Mouse (Mus musculus) MEL (cell line): ENCODE data around the gene Ccdc159. TPM values are rescaled to one million over a fixed set of nuclear protein-coding genes. Genes with fewer than 3 reads are reported as not detected.

ENCODE experiments used
- DNase-seq: peaks from one replicate; pipeline ENCODE4 v3.0.0; 2011; ENCODE audit warnings: low read depth, low spot score
- H3K27ac ChIP-seq: 2 replicates; pipeline ENCODE4 v1.5.1; 2012; ENCODE audit warnings: low read depth, mild to moderate bottlenecking, control low read depth, low read length, moderate library complexity; ENCODE audit not compliant: control insufficient read depth
- H3K27me3 ChIP-seq, 2 experiments: fragments of 150-350 bp in 1 of 2; sonication (generic) in 1 of 2; 2 replicates each; pipeline ENCODE4 v1.6.1; 2012; ENCODE audit warnings: low read length in 2 of 2, mild to moderate bottlenecking in 2 of 2, improper control_type of control experiment in 1 of 2, moderate library complexity in 1 of 2; ENCODE audit not compliant: insufficient read depth in 2 of 2, control insufficient read depth in 1 of 2
- H3K36me3 ChIP-seq, 2 experiments: 2 replicates each; pipeline ENCODE4 v1.6.1; 2012 to 2014; ENCODE audit warnings: low read length in 2 of 2, improper control_type of control experiment in 1 of 2, inconsistent platforms in 1 of 2, mild to moderate bottlenecking in 1 of 2; ENCODE audit not compliant: insufficient read depth in 2 of 2, control insufficient read depth in 1 of 2
- H3K4me1 ChIP-seq, 2 experiments: fragments of 150-350 bp in 1 of 2; sonication (generic) in 1 of 2; 2 replicates each; pipeline ENCODE4 v1.6.1; 2012; ENCODE audit warnings: low read length in 2 of 2, improper control_type of control experiment in 1 of 2, mild to moderate bottlenecking in 1 of 2; ENCODE audit not compliant: insufficient read depth in 2 of 2, control insufficient read depth in 1 of 2
- H3K4me3 ChIP-seq, 2 experiments: fragments of 150-350 bp in 1 of 2; sonication (generic) in 1 of 2; 2 replicates each; pipeline ENCODE4 v1.5.1; 2012; ENCODE audit warnings: low read depth in 2 of 2, low read length in 2 of 2, mild to moderate bottlenecking in 2 of 2, moderate library complexity in 2 of 2, control low read depth in 1 of 2, improper control_type of control experiment in 1 of 2; ENCODE audit not compliant: control insufficient read depth in 1 of 2, insufficient read depth in 1 of 2
- H3K79me2 ChIP-seq: 2 replicates; pipeline ENCODE4 v1.6.1; 2012; ENCODE audit warnings: mild to moderate bottlenecking, low read length, moderate library complexity; ENCODE audit not compliant: control insufficient read depth, poor library complexity, insufficient read depth
- H3K9ac ChIP-seq: 2 replicates; pipeline ENCODE4 v1.6.1; 2012; ENCODE audit warnings: low read depth, mild to moderate bottlenecking, control low read depth, low read length, moderate library complexity; ENCODE audit not compliant: control insufficient read depth, poor library complexity, severe bottlenecking
- H3K9me3 ChIP-seq: fragments of 150-350 bp; sonication (generic); replicated peaks from 2 replicates; pipeline ENCODE4 v1.6.1; 2012; ENCODE audit warnings: mild to moderate bottlenecking, low read length, improper control_type of control experiment, moderate library complexity; ENCODE audit not compliant: insufficient read depth
- BHLHE40 ChIP-seq: IDR thresholded peaks from 2 replicates; pipeline ENCODE4 v1.6.1; 2012; ENCODE audit warnings: low read depth, mild to moderate bottlenecking, inconsistent platforms, low read length, improper control_type of control experiment, borderline replicate concordance
- CHD1 ChIP-seq: IDR thresholded peaks from 2 replicates; pipeline ENCODE4 v1.6.1; 2012; ENCODE audit warnings: low read depth, mild to moderate bottlenecking, inconsistent platforms, low read length, improper control_type of control experiment
- CHD2 ChIP-seq: IDR thresholded peaks from 2 replicates; pipeline ENCODE4 v1.6.1; 2011; ENCODE audit warnings: low read length, improper control_type of control experiment
- E2F4 ChIP-seq: IDR thresholded peaks from 2 replicates; pipeline ENCODE4 v1.6.1; 2011; ENCODE audit warnings: low read depth, low read length, improper control_type of control experiment, borderline replicate concordance
- ELF1 ChIP-seq: IDR thresholded peaks from 2 replicates; pipeline ENCODE4 v1.6.1; 2014; ENCODE audit warnings: low read depth, mild to moderate bottlenecking, inconsistent platforms, low read length, improper control_type of control experiment, moderate library complexity
- EP300 ChIP-seq, 2 experiments: IDR thresholded peaks; 2 replicates each; pipeline ENCODE4 v1.6.1; 2011; ENCODE audit warnings: improper control_type of control experiment in 2 of 2, low read length in 2 of 2, low read depth in 1 of 2, mild to moderate bottlenecking in 1 of 2
- ETS1 ChIP-seq: IDR thresholded peaks from 2 replicates; pipeline ENCODE4 v1.6.1; 2012; ENCODE audit warnings: low read depth, mild to moderate bottlenecking, inconsistent platforms, low read length, improper control_type of control experiment, moderate library complexity
- GABPA ChIP-seq: IDR thresholded peaks from 2 replicates; pipeline ENCODE4 v1.6.1; 2012; ENCODE audit warnings: low read depth, mild to moderate bottlenecking, inconsistent platforms, low read length, improper control_type of control experiment, moderate library complexity
- GATA1 ChIP-seq: IDR thresholded peaks from 2 replicates; pipeline ENCODE4 v1.6.1; 2011; ENCODE audit warnings: low read depth, low read length, improper control_type of control experiment
- JUND ChIP-seq: IDR thresholded peaks from 2 replicates; pipeline ENCODE4 v1.6.1; 2011; ENCODE audit warnings: low read depth, mild to moderate bottlenecking, improper control_type of control experiment, low read length
- MAFK ChIP-seq: IDR thresholded peaks from 2 replicates; pipeline ENCODE4 v1.6.1; 2011; ENCODE audit warnings: low read depth, mild to moderate bottlenecking, low read length, improper control_type of control experiment, borderline replicate concordance
- MAX ChIP-seq: IDR thresholded peaks from 2 replicates; pipeline ENCODE4 v1.6.1; 2011; ENCODE audit warnings: low read length, improper control_type of control experiment
- MAZ ChIP-seq: IDR thresholded peaks from 2 replicates; pipeline ENCODE4 v1.6.1; 2012; ENCODE audit warnings: low read depth, mild to moderate bottlenecking, inconsistent platforms, low read length, improper control_type of control experiment
- MEF2A ChIP-seq: IDR thresholded peaks from 2 replicates; pipeline ENCODE4 v1.6.1; 2014; ENCODE audit warnings: low read depth, mild to moderate bottlenecking, inconsistent platforms, low read length, improper control_type of control experiment; ENCODE audit not compliant: poor library complexity, insufficient replicate concordance, severe bottlenecking; ENCODE audit errors: extremely low read depth
- MXI1 ChIP-seq: IDR thresholded peaks from 2 replicates; pipeline ENCODE4 v1.6.1; 2011; ENCODE audit warnings: mild to moderate bottlenecking, low read depth, low read length, improper control_type of control experiment
- MYB ChIP-seq: IDR thresholded peaks from 2 replicates; pipeline ENCODE4 v1.6.1; 2011; ENCODE audit warnings: mild to moderate bottlenecking, low read depth, low read length, improper control_type of control experiment
- MYC ChIP-seq: IDR thresholded peaks from 2 replicates; pipeline ENCODE4 v1.6.1; 2011; ENCODE audit warnings: low read depth, mild to moderate bottlenecking, low read length, improper control_type of control experiment, moderate library complexity
- NELFE ChIP-seq: IDR thresholded peaks from 2 replicates; pipeline ENCODE4 v1.6.1; 2011; ENCODE audit warnings: low read depth, low read length, improper control_type of control experiment
- POLR2A ChIP-seq, 2 experiments: IDR thresholded peaks; 2 replicates each; pipeline ENCODE4 v1.6.1; 2011 to 2012; ENCODE audit warnings: low read length in 2 of 2, mild to moderate bottlenecking in 2 of 2, control low read depth in 1 of 2, improper control_type of control experiment in 1 of 2, low read depth in 1 of 2, moderate library complexity in 1 of 2; ENCODE audit not compliant: control insufficient read depth in 1 of 2, insufficient read depth in 1 of 2, poor library complexity in 1 of 2
- POLR2AphosphoS2 ChIP-seq: IDR thresholded peaks from 2 replicates; pipeline ENCODE4 v1.6.1; 2011; ENCODE audit warnings: low read length, improper control_type of control experiment
- POLR2AphosphoS5 ChIP-seq: IDR thresholded peaks from 2 replicates; pipeline ENCODE4 v1.6.1; 2012; ENCODE audit warnings: low read depth, borderline replicate concordance, mild to moderate bottlenecking, inconsistent platforms, low read length, moderate library complexity, mixed read lengths
- RAD21 ChIP-seq: IDR thresholded peaks from 2 replicates; pipeline ENCODE4 v1.6.1; 2011; ENCODE audit warnings: mild to moderate bottlenecking, low read depth, low read length, improper control_type of control experiment
- RCOR1 ChIP-seq: IDR thresholded peaks from 2 replicates; pipeline ENCODE4 v1.6.1; 2012; ENCODE audit warnings: low read depth, mild to moderate bottlenecking, inconsistent platforms, low read length, improper control_type of control experiment
- SIN3A ChIP-seq: IDR thresholded peaks from 2 replicates; pipeline ENCODE4 v1.6.1; 2012; ENCODE audit warnings: low read length, improper control_type of control experiment, inconsistent platforms
- SMC3 ChIP-seq: IDR thresholded peaks from 2 replicates; pipeline ENCODE4 v1.6.1; 2011; ENCODE audit warnings: low read depth, low read length, improper control_type of control experiment
- TAL1 ChIP-seq: IDR thresholded peaks from 2 replicates; pipeline ENCODE4 v1.6.1; 2012; ENCODE audit warnings: mild to moderate bottlenecking, inconsistent platforms, low read length, moderate library complexity, mixed read lengths
- TCF12 ChIP-seq: IDR thresholded peaks from 2 replicates; pipeline ENCODE4 v1.6.1; 2014; ENCODE audit warnings: low read depth, mild to moderate bottlenecking, inconsistent platforms, low read length, improper control_type of control experiment, moderate library complexity
- UBTF ChIP-seq: IDR thresholded peaks from 2 replicates; pipeline ENCODE4 v1.6.1; 2012; ENCODE audit warnings: low read depth, mild to moderate bottlenecking, inconsistent platforms, low read length, improper control_type of control experiment, moderate library complexity, borderline replicate concordance; ENCODE audit not compliant: insufficient read depth
- USF1 ChIP-seq: IDR thresholded peaks from 2 replicates; pipeline ENCODE4 v1.6.1; 2014; ENCODE audit warnings: low read depth, mild to moderate bottlenecking, inconsistent platforms, low read length, improper control_type of control experiment, moderate library complexity
- USF2 ChIP-seq, 2 experiments: IDR thresholded peaks; 2 replicates each; pipeline ENCODE4 v1.6.1; 2011 to 2012; ENCODE audit warnings: improper control_type of control experiment in 2 of 2, low read length in 2 of 2, borderline replicate concordance in 1 of 2, inconsistent platforms in 1 of 2, low read depth in 1 of 2, mild to moderate bottlenecking in 1 of 2; ENCODE audit not compliant: insufficient read depth in 1 of 2
- ZC3H11A ChIP-seq: IDR thresholded peaks from 2 replicates; pipeline ENCODE4 v1.6.1; 2012; ENCODE audit warnings: low read depth, mild to moderate bottlenecking, inconsistent platforms, low read length, improper control_type of control experiment
- ZKSCAN1 ChIP-seq: IDR thresholded peaks from 2 replicates; pipeline ENCODE4 v1.6.1; 2012; ENCODE audit warnings: low read depth, mild to moderate bottlenecking, inconsistent platforms, low read length, improper control_type of control experiment, moderate library complexity
- ZMIZ1 ChIP-seq: IDR thresholded peaks from 2 replicates; pipeline ENCODE4 v1.6.1; 2012; ENCODE audit warnings: low read depth, mild to moderate bottlenecking, inconsistent platforms, low read length, improper control_type of control experiment, moderate library complexity
- polyA plus RNA-seq, 2 experiments: library from polyadenylated mRNA; stranded (reverse) in 1 of 2; unstranded in 1 of 2; fragments of >175 nt in 1 of 2; fragments of >200 nt in 1 of 2; gene quantifications; 2 replicates each; pipeline versions ENCODE4 v1.2.1 to v1.2.4; 2012; ENCODE audit warnings: low replicate concordance in 2 of 2, low read depth in 1 of 2; ENCODE audit not compliant: insufficient read length in 2 of 2, insufficient read depth in 1 of 2, missing spikeins in 1 of 2
- total RNA-seq: library from RNA; depleted of rRNA; stranded (reverse); fragments of 300-350 nt; gene quantifications from 2 replicates; pipeline ENCODE4 v1.2.3, GENCODE M21; 2012

Gene Ccdc159
- total and polyA plus RNA-seq, 3 experiments, result 1.0 to 6.4 TPM; not detected in 1

GRCm38 (mm10) chr9:21923490-21924098 is 3.7 kb upstream of the Ccdc159 start (continued):
- no peak for TF ChIP-seq POLR2AphosphoS5
- peak; percentile 24; the same call in 1 of the 2 replicates for TF ChIP-seq TCF12
- TF ChIP-seq ZC3H11A, result peak; percentile 19; the same call in 1 of the 2 replicates

- peak; percentile 100 for DNase-seq
- Histone ChIP-seq H3K27me3 (no peaks in the 10 kb centered on the region), H3K4me3 (no peak overlapping the region), H3K4me1 (peaks cover 17 to 34% of the 10 kb centered on the region in 2 experiments), H3K9me3 (no peaks in the 10 kb centered on the region), H3K27ac (peak overlapping the region; percentile 69), H3K79me2 (peaks cover 8% of the 10 kb centered on the region), H3K36me3 (peaks cover 2 to 28% of the 10 kb centered on the region in 2 experiments), H3K9ac (peak overlapping the region; percentile 9)
- no peak for TF ChIP-seq ZMIZ1
- TF ChIP-seq EP300 (IDR thresholded peaks at IDR 0.05; ENCODE audit: low read depth in 1 of 2, low read length in 2 of 2), result peak; percentile 94 to 99
- peak; percentile 99 for TF ChIP-seq ETS1
- peak; percentile 86 for TF ChIP-seq TAL1
- TF ChIP-seq RAD21, result no peak
- peak; percentile 94 for TF ChIP-seq MXI1
- peak; percentile 92 for TF ChIP-seq GABPA
- TF ChIP-seq NELFE, result peak; percentile 5; the same call in 1 of the 2 replicates
- TF ChIP-seq SIN3A, result peak; percentile 98
- TF ChIP-seq MEF2A, result no peak
- peak in 1 of 2 experiments; percentile 60; a peak in 1 of 4 replicates for TF ChIP-seq POLR2A (IDR thresholded peaks at IDR 0.05; ENCODE audit: control insufficient read depth in 1 of 2, insufficient read depth in 1 of 2, low read depth in 1 of 2, low read length in 2 of 2, poor library complexity in 1 of 2)
- peak; percentile 93 for TF ChIP-seq MAX
- peak; percentile 88 for TF ChIP-seq TCF12
- TF ChIP-seq UBTF, result 0 out of 2 replicates have a peak, but pooled peaks have one; percentile 73
- no peak for TF ChIP-seq MAZ
- TF ChIP-seq USF2 (IDR thresholded peaks at IDR 0.05; ENCODE audit: borderline replicate concordance in 1 of 2, insufficient read depth in 1 of 2, low read depth in 1 of 2, low read length in 2 of 2), result no peak
- TF ChIP-seq POLR2AphosphoS5, result peak; percentile 88; the same call in 1 of the 2 replicates
- peak; percentile 74 for TF ChIP-seq POLR2AphosphoS2
- no peak; the same call in 1 of the 2 replicates for TF ChIP-seq MYB
- TF ChIP-seq E2F4, result 0 out of 2 replicates have a peak, but pooled peaks have one; percentile 62
- TF ChIP-seq GATA1, result peak; percentile 98
- TF ChIP-seq JUND, result peak; percentile 90; the same call in 1 of the 2 replicates
- peak; percentile 43 for TF ChIP-seq CHD2
- peak; percentile 49 for TF ChIP-seq USF1
- peak; percentile 96 for TF ChIP-seq RCOR1
- TF ChIP-seq ZKSCAN1, result peak; percentile 64
- no peak for TF ChIP-seq CHD1
- peak; percentile 21 for TF ChIP-seq SMC3
- TF ChIP-seq MYC, result peak; percentile 97
- peak; percentile 85 for TF ChIP-seq BHLHE40
- TF ChIP-seq ELF1, result 0 out of 2 replicates have a peak, but pooled peaks have one; percentile 31
- TF ChIP-seq MAFK, result peak; percentile 96
Observed at GRCm38 (mm10) chr9:21924099-21924493, 3.2 kb upstream of the Ccdc159 start.
